Mouse (Mus musculus) E14TG2a.4 (cell line): Measurements from ENCODE around the gene Gm49396.
A peak's percentile ranks its signal among the peaks of the same experiment; 100 is the strongest.

Source experiments
- CTCF ChIP-seq: conservative IDR thresholded peaks from 2 replicates; pipeline ENCODE4 v1.5.1; 2014; ENCODE audit warnings: low read length
- NANOG ChIP-seq: IDR thresholded peaks from 2 replicates; pipeline ENCODE4 v1.6.1; 2014; ENCODE audit warnings: borderline replicate concordance, low read length, mixed read lengths
- POU5F1 ChIP-seq: IDR thresholded peaks from 2 replicates; pipeline ENCODE4 v1.6.1; 2014; ENCODE audit warnings: low read length, borderline replicate concordance

- TF ChIP-seq CTCF (peak; percentile 27), NANOG (no peak), POU5F1 (no peak)
Observed at GRCm38 (mm10) chr7:30551445-30552101, 11.6 kb upstream of the Gm49396 start.
